Mouse (Mus musculus) E14TG2a.4 (cell line): Measurements from ENCODE around the gene Prkg1.

ENCODE experiments used
- H3K27me3 ChIP-seq: 2 replicates; pipeline ENCODE4 v1.6.1; 2014; ENCODE audit warnings: low read length, control low read depth; ENCODE audit not compliant: insufficient read depth
- H3K36me3 ChIP-seq: 2 replicates; pipeline ENCODE4 v1.6.1; 2014; ENCODE audit warnings: low read length, control low read depth; ENCODE audit not compliant: insufficient read depth
- H3K4me1 ChIP-seq: replicated peaks from 2 replicates; pipeline ENCODE4 v1.6.1; 2014; ENCODE audit warnings: low read depth, low read length, control low read depth
- H3K4me3 ChIP-seq: replicated peaks from 2 replicates; pipeline ENCODE4 v1.5.1; 2014; ENCODE audit warnings: mild to moderate bottlenecking, low read length
- H3K9me3 ChIP-seq: 2 replicates; pipeline ENCODE4 v1.6.1; 2014; ENCODE audit warnings: low read length, control low read depth
- CTCF ChIP-seq: conservative IDR thresholded peaks from 2 replicates; pipeline ENCODE4 v1.5.1; 2014; ENCODE audit warnings: low read length
- NANOG ChIP-seq: IDR thresholded peaks from 2 replicates; pipeline ENCODE4 v1.6.1; 2014; ENCODE audit warnings: borderline replicate concordance, low read length, mixed read lengths
- POU5F1 ChIP-seq: IDR thresholded peaks from 2 replicates; pipeline ENCODE4 v1.6.1; 2014; ENCODE audit warnings: low read length, borderline replicate concordance

Prkg1 gene

GRCm38 (mm10) chr19:31754642-31755287 is 10.1 kb downstream of the Prkg1 start:
- H3K9me3 ChIP-seq = no peaks in the 10 kb centered on the region
- peaks cover 5% of the 10 kb centered on the region; the same call in 1 of the 2 replicates for H3K27me3 ChIP-seq
- no peak overlapping the region for H3K4me3 ChIP-seq
- H3K4me1 ChIP-seq = peaks cover 3% of the 10 kb centered on the region; the same call in 1 of the 2 replicates
- TF ChIP-seq CTCF = no peak
- no peaks in the 10 kb centered on the region for H3K36me3 ChIP-seq

GRCm38 (mm10) chr19:31750976-31751676 is 13.7 kb downstream of the Prkg1 start:
- TF ChIP-seq CTCF (no peak), POU5F1 (no peak), NANOG (no peak)
- Histone ChIP-seq H3K4me3 (no peak overlapping the region), H3K9me3 (no peaks in the 10 kb centered on the region), H3K27me3 (no peaks in the 10 kb centered on the region), H3K36me3 (no peaks in the 10 kb centered on the region), H3K4me1 (peaks cover 3% of the 10 kb centered on the region; the same call in 1 of the 2 replicates)

- peak; percentile 59 for TF ChIP-seq CTCF
- no peak for TF ChIP-seq POU5F1
- H3K4me1 ChIP-seq = no peaks in the 10 kb centered on the region
- H3K36me3 ChIP-seq = no peaks in the 10 kb centered on the region
- no peak overlapping the region for H3K4me3 ChIP-seq
- H3K27me3 ChIP-seq = no peaks in the 10 kb centered on the region
- H3K9me3 ChIP-seq = no peaks in the 10 kb centered on the region
Measured at GRCm38 (mm10) chr19:31746635-31747034, 18.2 kb downstream of the Prkg1 start.

- Histone ChIP-seq H3K9me3 (no peaks in the 10 kb centered on the region), H3K27me3 (no peaks in the 10 kb centered on the region), H3K4me3 (no peak overlapping the region), H3K36me3 (no peaks in the 10 kb centered on the region), H3K4me1 (no peaks in the 10 kb centered on the region)
- TF ChIP-seq POU5F1 = no peak
- no peak for TF ChIP-seq CTCF
- no peak for TF ChIP-seq NANOG
Measured at GRCm38 (mm10) chr19:31743241-31744045, 21.4 kb downstream of the Prkg1 start.

GRCm38 (mm10) chr19:31714900-31715299 is 49.9 kb downstream of the Prkg1 start:
- no peaks in the 10 kb centered on the region for H3K9me3 ChIP-seq
- no peak for TF ChIP-seq NANOG
- no peak for TF ChIP-seq CTCF
- no peak for TF ChIP-seq POU5F1
- no peaks in the 10 kb centered on the region for H3K27me3 ChIP-seq
- H3K36me3 ChIP-seq = no peaks in the 10 kb centered on the region
- no peak overlapping the region for H3K4me3 ChIP-seq
- H3K4me1 ChIP-seq = no peaks in the 10 kb centered on the region

- H3K9me3 ChIP-seq = no peaks in the 10 kb centered on the region
- H3K4me3 ChIP-seq = no peak overlapping the region
- H3K36me3 ChIP-seq = no peaks in the 10 kb centered on the region
- H3K4me1 ChIP-seq = no peaks in the 10 kb centered on the region
- TF ChIP-seq POU5F1 (no peak), NANOG (no peak), CTCF (no peak)
- no peaks in the 10 kb centered on the region for H3K27me3 ChIP-seq
Measured at GRCm38 (mm10) chr19:31714418-31714817, 50.4 kb downstream of the Prkg1 start.

GRCm38 (mm10) chr19:31713321-31713720 is 51.5 kb downstream of the Prkg1 start:
- TF ChIP-seq NANOG (no peak), CTCF (no peak), POU5F1 (no peak)
- no peak overlapping the region for H3K4me3 ChIP-seq
- H3K4me1 ChIP-seq = no peaks in the 10 kb centered on the region
- H3K36me3 ChIP-seq = no peaks in the 10 kb centered on the region
- no peaks in the 10 kb centered on the region for H3K27me3 ChIP-seq
- no peaks in the 10 kb centered on the region for H3K9me3 ChIP-seq

- Histone ChIP-seq H3K4me1 (no peaks in the 10 kb centered on the region), H3K4me3 (no peak overlapping the region), H3K27me3 (no peaks in the 10 kb centered on the region), H3K36me3 (no peaks in the 10 kb centered on the region), H3K9me3 (no peaks in the 10 kb centered on the region; the same call in 1 of the 2 replicates)
- no peak for TF ChIP-seq POU5F1
- no peak for TF ChIP-seq CTCF
- no peak for TF ChIP-seq NANOG
Measured at GRCm38 (mm10) chr19:31710336-31710735, 54.5 kb downstream of the Prkg1 start.
